ENCODE assay signal across 9 mouse cellular contexts in the genomic region with DNA sequence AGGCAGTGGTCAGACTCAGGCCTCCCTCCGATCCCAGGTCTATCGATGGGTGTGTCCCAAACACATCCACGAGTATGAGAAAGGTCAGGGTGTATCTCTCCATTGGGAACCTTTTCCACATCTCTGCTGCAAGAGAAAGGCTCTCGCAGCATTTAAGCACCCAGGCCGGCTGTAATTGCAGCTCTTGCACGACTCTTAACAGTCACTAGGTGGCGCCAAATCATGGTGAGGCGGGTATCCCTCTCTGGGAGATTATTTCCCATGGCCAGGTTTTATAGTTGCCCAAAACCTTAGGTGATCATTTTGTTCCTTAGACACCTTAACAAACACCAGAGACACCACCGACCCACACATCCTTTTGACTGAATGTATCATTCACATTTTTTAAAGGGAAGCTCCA. TPM values are rescaled to one million over a fixed set of nuclear protein-coding genes. Genes with fewer than 3 reads are reported as not detected.
DNase-seq lines count a peak whose midpoint lies in the region; TF ChIP-seq lines count a peak whose summit lies in the region.
"Had no signal": no experiment of that assay in that cellular context is flagged by ENCODE, and none has a peak within 500 bp of the region (broad histone marks: within the 10 kb centered on the region; RNA-seq: fewer than 3 reads in every experiment).

No protein-coding gene starts in this region.

- no peaks in the 10 kb centered on the region for H3K9me3 ChIP-seq in MEL (replicated peaks; ENCODE audit: insufficient read depth, low read length)
- H3K9me3 ChIP-seq: embryonic facial prominence, embryonic 15.5 days had no signal

- no peak overlapping the region for H3K4me3 ChIP-seq in MEL (ENCODE audit: control insufficient read depth in 1 of 2, insufficient read depth in 1 of 2, low read depth in 2 of 2, low read length in 2 of 2)
- H3K4me3 ChIP-seq: embryonic facial prominence, embryonic 15.5 days had no signal

- H3K27me3 ChIP-seq in MEL (ENCODE audit: control insufficient read depth in 1 of 2, insufficient read depth in 2 of 2, low read length in 2 of 2): no peaks in the 10 kb centered on the region
- H3K27me3 ChIP-seq: embryonic facial prominence, embryonic 15.5 days had no signal

- H3K4me1 ChIP-seq in MEL (ENCODE audit: control insufficient read depth in 1 of 2, insufficient read depth in 2 of 2, low read length in 2 of 2): no peaks in the 10 kb centered on the region
- H3K4me1 ChIP-seq: embryonic facial prominence, embryonic 15.5 days had no signal

- no peak overlapping the region for H3K9ac ChIP-seq in MEL (ENCODE audit: control insufficient read depth, low read depth, low read length, poor library complexity, severe bottlenecking)
- H3K9ac ChIP-seq: embryonic facial prominence, embryonic 15.5 days had no signal

- no peaks in the 10 kb centered on the region for H3K79me2 ChIP-seq in MEL (ENCODE audit: control insufficient read depth, insufficient read depth, low read length, poor library complexity)

- TF ChIP-seq POLR2A in MEL (IDR thresholded peaks at IDR 0.05; ENCODE audit: control insufficient read depth in 1 of 2, insufficient read depth in 1 of 2, low read depth in 1 of 2, low read length in 2 of 2, poor library complexity in 1 of 2): no peak

- peak in 2 of 3 experiments; percentile 5 to 27; a peak in 2 of 6 replicates for TF ChIP-seq CTCF in MEL (IDR thresholded peaks at IDR 0.05 in 2 of 3, conservative IDR thresholded peaks at IDR 0.05 in 1 of 3; ENCODE audit: control insufficient read depth in 1 of 3, insufficient read depth in 1 of 3, low read depth in 2 of 3, low read length in 3 of 3, poor library complexity in 1 of 3, severe bottlenecking in 1 of 3)

- TF ChIP-seq RAD21 in MEL (IDR thresholded peaks at IDR 0.05; ENCODE audit: low read depth, low read length): no peak

- H3K36me3 ChIP-seq in MEL (ENCODE audit: control insufficient read depth in 1 of 2, insufficient read depth in 2 of 2, low read length in 2 of 2): no peaks in the 10 kb centered on the region
- H3K36me3 ChIP-seq: embryonic facial prominence, embryonic 15.5 days had no signal

- no peak for TF ChIP-seq EP300 in MEL (IDR thresholded peaks at IDR 0.05; ENCODE audit: low read depth in 1 of 2, low read length in 2 of 2)

- peak; percentile 10 to 29 for DNase-seq in kidney, adult 8-10 months
- DNase-seq in kidney, adult 11 months: no peak
- DNase-seq in MEL (ENCODE audit: low read depth, low spot score): no peak
- peak; percentile 50 for DNase-seq in cerebellum, adult 11 months
- DNase-seq in forelimb bud, embryonic 11.5 days (ENCODE audit: low read depth, low spot score): peak; percentile 54
- peak; percentile 46 to 59 for DNase-seq in layer of hippocampus, postnatal 36 days
- DNase-seq in retina, postnatal 7 days (ENCODE audit: low read depth, low spot score): peak; percentile 66
- no peak for DNase-seq in ovary, postnatal 36 days (ENCODE audit: low spot score)

- H3K27ac ChIP-seq in MEL (ENCODE audit: control insufficient read depth, low read depth, low read length): no peak overlapping the region
- H3K27ac ChIP-seq: embryonic facial prominence, embryonic 15.5 days had no signal

TF ChIP-seq in MEL, 35 proteins besides CTCF, POLR2A, EP300 and RAD21:
- TF ChIP-seq GATA1 (IDR thresholded peaks at IDR 0.05; ENCODE audit: low read depth, low read length) (no peak), BHLHE40 (IDR thresholded peaks at IDR 0.05; ENCODE audit: borderline replicate concordance, low read depth, low read length) (no peak), GABPA (IDR thresholded peaks at IDR 0.05; ENCODE audit: low read depth, low read length) (no peak), KAT2A (conservative IDR thresholded peaks at IDR 0.05; ENCODE audit: low read depth, low read length) (no peak), MYC (IDR thresholded peaks at IDR 0.05; ENCODE audit: low read depth, low read length) (no peak), JUND (IDR thresholded peaks at IDR 0.05; ENCODE audit: low read depth, low read length) (no peak), ZMIZ1 (IDR thresholded peaks at IDR 0.05; ENCODE audit: low read depth, low read length) (no peak), UBTF (IDR thresholded peaks at IDR 0.05; ENCODE audit: borderline replicate concordance, insufficient read depth, low read depth, low read length) (no peak), POLR2AphosphoS5 (IDR thresholded peaks at IDR 0.05; ENCODE audit: borderline replicate concordance, low read depth, low read length) (no peak), ZKSCAN1 (IDR thresholded peaks at IDR 0.05; ENCODE audit: low read depth, low read length) (no peak), MEF2A (IDR thresholded peaks at IDR 0.05; ENCODE audit: extremely low read depth, insufficient replicate concordance, low read depth, low read length, poor library complexity, severe bottlenecking) (no peak), SMC3 (IDR thresholded peaks at IDR 0.05; ENCODE audit: low read depth, low read length) (no peak), NRF1 (IDR thresholded peaks at IDR 0.05; ENCODE audit: insufficient read depth, low read depth, low read length, poor library complexity, severe bottlenecking) (no peak), TCF12 (IDR thresholded peaks at IDR 0.05; ENCODE audit: low read depth, low read length) (no peak), POLR2AphosphoS2 (IDR thresholded peaks at IDR 0.05; ENCODE audit: low read length) (no peak), MAFK (IDR thresholded peaks at IDR 0.05; ENCODE audit: borderline replicate concordance, low read depth, low read length) (no peak), E2F4 (IDR thresholded peaks at IDR 0.05; ENCODE audit: borderline replicate concordance, low read depth, low read length) (no peak), MYB (IDR thresholded peaks at IDR 0.05; ENCODE audit: low read depth, low read length) (no peak), CHD1 (IDR thresholded peaks at IDR 0.05; ENCODE audit: low read depth, low read length) (no peak)
TF ChIP-seq in MEL: peak in this region for 0.

RNA-seq across cellular contexts. Expression of a gene that starts 5.5 kb away (rescaled TPM):
- not detected in 2 replicates for total RNA-seq in MEL (2012; rRNA removed)
- polyA plus RNA-seq in MEL (2012; ENCODE audit: insufficient read depth in 1 of 2, insufficient read length in 2 of 2, low read depth in 1 of 2, low replicate concordance in 2 of 2, missing spikeins in 1 of 2): not detected
- total RNA-seq in layer of hippocampus, postnatal 36 days (2021): under 1 TPM in 1 of 2 experiments, not detected in 1; 0.08 TPM
- polyA plus RNA-seq: embryonic facial prominence, embryonic 15.5 days had no signal

RNA-seq across cellular contexts. Expression of a gene that starts 18.5 kb away (rescaled TPM):
- not detected in 2 replicates for total RNA-seq in MEL (2012; rRNA removed)
- not detected for polyA plus RNA-seq in MEL (2012; ENCODE audit: insufficient read depth in 1 of 2, insufficient read length in 2 of 2, low read depth in 1 of 2, low replicate concordance in 2 of 2, missing spikeins in 1 of 2)
- not detected for total RNA-seq in layer of hippocampus, postnatal 36 days (2021)
- polyA plus RNA-seq: embryonic facial prominence, embryonic 15.5 days had no signal

RNA-seq across cellular contexts. Expression of a gene that starts 19.2 kb away (rescaled TPM):
- total RNA-seq in MEL (2012; rRNA removed): not detected in 2 replicates
- polyA plus RNA-seq in MEL (2012; ENCODE audit: insufficient read depth in 1 of 2, insufficient read length in 2 of 2, low read depth in 1 of 2, low replicate concordance in 2 of 2, missing spikeins in 1 of 2): not detected
- 1 to 10 TPM; 5.4 to 5.7 TPM for total RNA-seq in layer of hippocampus, postnatal 36 days (2021)

RNA-seq across cellular contexts. Expression of a gene that starts 36.0 kb away (rescaled TPM):
- not detected in 2 replicates for total RNA-seq in MEL (2012; rRNA removed)
- not detected for polyA plus RNA-seq in MEL (2012; ENCODE audit: insufficient read depth in 1 of 2, insufficient read length in 2 of 2, low read depth in 1 of 2, low replicate concordance in 2 of 2, missing spikeins in 1 of 2)
- total RNA-seq in layer of hippocampus, postnatal 36 days (2021): 1 to 10 TPM; 5.4 to 5.7 TPM

RNA-seq across cellular contexts. Expression of a gene that starts 55.6 kb away (rescaled TPM):
- not detected in 2 replicates for total RNA-seq in MEL (2012; rRNA removed)
- polyA plus RNA-seq in MEL (2012; ENCODE audit: insufficient read depth in 1 of 2, insufficient read length in 2 of 2, low read depth in 1 of 2, low replicate concordance in 2 of 2, missing spikeins in 1 of 2): not detected
- not detected for total RNA-seq in layer of hippocampus, postnatal 36 days (2021)
- polyA plus RNA-seq: embryonic facial prominence, embryonic 15.5 days had no signal

Comparison
In these comparisons a context has a peak if more than half of its experiments do, and no peak if none do; other contexts are left out.
1. DNase-seq: peak in kidney, adult 8-10 months (2 of 2), cerebellum, adult 11 months (single experiment), forelimb bud, embryonic 11.5 days (single experiment), layer of hippocampus, postnatal 36 days (2 of 2) and retina, postnatal 7 days (single experiment); none in kidney, adult 11 months (single experiment), MEL (single experiment) and ovary, postnatal 36 days (single experiment).